Mouse (Mus musculus) liver, embryonic 13.5 days (tissue): ENCODE results near the gene Shh. TPM values are rescaled to one million over a fixed set of nuclear protein-coding genes. Genes with fewer than 3 reads are reported as not detected.

Experiments
- ATAC-seq: fragments of 200-750 bp; cut with Nextera tagmentation; 2 replicates; pipeline ENCODE4 v1.8.0; 2017; ENCODE audit warnings: low read depth, mild to moderate bottlenecking, moderate number of reproducible peaks, moderate library complexity
- DNase-seq: peaks from one replicate; pipeline ENCODE4 v3.0.0; 2022
- H3K27ac ChIP-seq: fragments of 300-500 bp; sonication (generic); 2 replicates; pipeline ENCODE4 v1.5.1; 2015; ENCODE audit warnings: moderate library complexity, mild to moderate bottlenecking, inconsistent platforms
- H3K27me3 ChIP-seq: fragments of 300-500 bp; sonication (generic); 2 replicates; pipeline ENCODE4 v1.6.1; 2015; ENCODE audit warnings: mild to moderate bottlenecking, inconsistent platforms
- H3K36me3 ChIP-seq: fragments of 300-500 bp; sonication (generic); 2 replicates; pipeline ENCODE4 v1.6.1; 2015; ENCODE audit warnings: mild to moderate bottlenecking, inconsistent platforms
- H3K4me1 ChIP-seq: fragments of 300-500 bp; sonication (generic); replicated peaks from 2 replicates; pipeline ENCODE4 v1.6.1; 2015; ENCODE audit warnings: inconsistent platforms
- H3K4me2 ChIP-seq: fragments of 300-500 bp; sonication (generic); 2 replicates; pipeline ENCODE4 v1.6.1; 2015; ENCODE audit warnings: inconsistent platforms, mild to moderate bottlenecking, moderate library complexity
- H3K4me3 ChIP-seq: fragments of 300-500 bp; sonication (generic); replicated peaks from 2 replicates; pipeline ENCODE4 v1.5.1; 2015; ENCODE audit warnings: mild to moderate bottlenecking, inconsistent platforms
- H3K9ac ChIP-seq: fragments of 300-500 bp; sonication (generic); 2 replicates; pipeline ENCODE4 v1.6.1; 2015; ENCODE audit warnings: mild to moderate bottlenecking, inconsistent platforms
- H3K9me3 ChIP-seq: fragments of 300-500 bp; sonication (generic); replicated peaks from 2 replicates; pipeline ENCODE4 v1.6.1; 2016; ENCODE audit warnings: inconsistent platforms
- WGBS: fragments of 180-500 bp; shearing (Covaris S2); methylation state at CpG from one replicate; pipeline ENCODE4 v1.1.7; 2015; ENCODE audit not compliant: insufficient replicate concordance; 5-methylcytosine and 5-hydroxymethylcytosine counted together
- polyA plus RNA-seq: library from polyadenylated mRNA; unstranded; fragments of >200 nt; fragmentation: Nextera tagmentation; extraction: Ambion mirVana; gene quantifications from 2 replicates; pipeline ENCODE4 v1.2.1, GENCODE M21; 2015

The Shh gene
- polyA plus RNA-seq, 1 experiment from 2014 or later = not detected

DNA sequence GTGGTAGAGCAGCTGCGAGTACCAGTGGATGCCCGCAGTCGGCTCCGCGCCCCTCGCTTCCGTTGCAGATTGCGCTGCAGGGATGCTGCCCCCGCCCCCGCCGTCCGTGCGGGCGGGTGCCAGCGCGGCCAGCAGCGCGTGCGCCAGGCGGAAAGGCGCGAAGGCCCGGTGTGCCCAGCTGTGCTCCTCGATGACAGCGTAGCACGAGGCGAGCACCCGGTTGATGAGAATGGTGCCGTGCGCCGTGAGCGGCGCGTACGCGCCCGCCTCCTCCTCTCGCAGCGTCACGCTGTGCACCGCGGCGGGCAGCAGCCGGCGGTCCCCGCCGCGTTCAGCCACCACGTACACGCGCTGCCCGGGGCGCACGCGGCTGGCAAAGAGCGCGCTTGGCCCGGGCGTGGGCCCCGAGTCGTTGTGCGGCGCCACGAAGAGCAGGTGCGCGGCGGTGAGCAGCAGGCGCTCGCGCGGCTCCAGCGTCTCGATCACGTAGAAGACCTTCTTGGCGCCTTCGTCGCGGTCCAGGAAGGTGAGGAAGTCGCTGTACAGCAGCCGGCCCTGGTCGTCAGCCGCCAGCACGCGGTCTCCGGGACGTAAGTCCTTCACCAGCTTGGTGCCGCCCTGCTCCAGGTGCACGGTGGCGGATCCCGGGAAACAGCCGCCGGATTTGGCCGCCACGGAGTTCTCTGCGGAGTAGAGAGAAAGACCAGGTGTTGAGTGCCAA is 9.0 kb downstream of the Shh start:
- 2% methylated on average over 92 of the region's 95 CpGs for WGBS
- no peaks in the 10 kb centered on the region for H3K36me3 ChIP-seq
- DNase-seq = no peak
- H3K27ac ChIP-seq = no peak overlapping the region
- H3K4me1 ChIP-seq = peaks cover 3% of the 10 kb centered on the region; the same call in 1 of the 2 replicates
- H3K9me3 ChIP-seq = no peaks in the 10 kb centered on the region
- peak overlapping the region; percentile 38 for H3K4me2 ChIP-seq
- no peak overlapping the region for H3K9ac ChIP-seq
- no peak for ATAC-seq
- peaks cover 81% of the 10 kb centered on the region for H3K27me3 ChIP-seq
- peak overlapping the region; percentile 23 for H3K4me3 ChIP-seq

DNA sequence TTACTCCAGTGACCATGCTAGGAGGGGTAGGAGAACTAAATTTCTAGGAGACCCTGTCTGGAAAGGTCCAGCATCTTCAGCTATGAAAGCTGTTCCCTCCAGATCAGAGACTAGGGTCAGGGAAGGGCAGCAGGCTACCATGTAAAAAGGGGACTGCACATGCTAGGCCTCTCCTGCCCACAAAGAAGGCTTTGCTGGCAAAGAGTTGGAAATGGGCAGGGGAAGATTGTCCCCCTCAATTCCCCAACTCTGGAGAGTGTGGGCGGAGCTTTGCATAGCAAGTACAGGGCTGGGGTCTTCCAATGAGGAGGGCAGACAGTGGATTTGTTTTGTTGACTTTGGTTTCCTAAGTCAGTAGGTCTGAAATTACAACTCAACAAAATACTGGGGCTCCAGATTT is 10.7 kb downstream of the Shh start:
- Histone ChIP-seq H3K4me3 (no peak overlapping the region), H3K4me1 (peaks cover 3% of the 10 kb centered on the region; the same call in 1 of the 2 replicates), H3K27ac (no peak overlapping the region), H3K4me2 (no peak overlapping the region), H3K27me3 (peaks cover 67% of the 10 kb centered on the region), H3K9me3 (no peaks in the 10 kb centered on the region), H3K36me3 (no peaks in the 10 kb centered on the region), H3K9ac (no peak overlapping the region)
- 51% methylated on average over 1 of the region's 1 CpGs for WGBS
- ATAC-seq (no peak), DNase-seq (no peak)

DNA sequence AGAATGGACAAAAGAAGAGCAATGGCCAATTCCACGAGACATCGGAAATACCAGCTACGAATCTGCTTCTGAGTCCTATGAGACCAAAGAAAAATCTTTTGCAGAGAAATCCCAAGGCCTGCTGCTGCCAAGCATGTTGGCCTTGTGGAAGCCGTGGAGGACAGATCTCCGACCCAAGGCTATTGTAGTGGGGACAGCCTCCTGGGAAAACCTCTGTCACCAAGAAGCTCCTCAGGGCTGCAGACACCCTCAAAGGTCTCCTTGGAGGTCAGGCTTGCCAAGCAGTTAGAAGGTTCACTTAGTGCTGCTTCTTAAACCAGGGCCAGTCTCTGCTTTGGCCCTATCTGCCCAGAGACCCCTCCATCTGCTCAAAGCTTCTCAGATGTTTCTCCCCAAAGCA is 11.3 kb downstream of the Shh start:
- Histone ChIP-seq H3K36me3 (no peaks in the 10 kb centered on the region), H3K4me3 (no peak overlapping the region), H3K4me2 (no peak overlapping the region), H3K9me3 (no peaks in the 10 kb centered on the region), H3K4me1 (peaks cover 3% of the 10 kb centered on the region; the same call in 1 of the 2 replicates), H3K9ac (no peak overlapping the region), H3K27me3 (peaks cover 61% of the 10 kb centered on the region), H3K27ac (no peak overlapping the region)
- ATAC-seq (no peak), DNase-seq (no peak)
- WGBS = 64% methylated on average over 5 of the region's 5 CpGs

DNA sequence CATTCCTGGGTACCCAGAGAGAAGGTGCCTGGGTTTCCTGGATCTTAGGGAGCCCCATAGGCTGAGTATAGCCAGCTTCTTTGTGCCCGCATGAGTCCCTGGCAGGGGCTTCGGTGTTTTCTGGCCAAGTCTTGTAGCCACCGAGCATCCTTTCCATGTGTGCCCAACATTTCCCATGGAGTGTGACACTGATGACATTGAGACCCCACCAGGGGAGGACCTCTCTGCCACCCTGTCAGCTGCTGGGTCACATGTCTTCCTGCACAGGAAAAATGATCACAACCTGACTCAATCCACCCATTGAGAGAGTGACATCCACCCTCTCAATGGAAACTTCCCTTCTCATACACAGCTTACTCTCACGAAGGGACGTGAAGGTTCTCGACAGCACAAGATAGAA is 12.5 kb downstream of the Shh start:
- WGBS = 67% methylated on average over 6 of the region's 6 CpGs
- Histone ChIP-seq H3K9ac (no peak overlapping the region), H3K4me3 (no peak overlapping the region), H3K4me1 (peaks cover 3% of the 10 kb centered on the region; the same call in 1 of the 2 replicates), H3K4me2 (no peak overlapping the region), H3K9me3 (no peaks in the 10 kb centered on the region), H3K36me3 (no peaks in the 10 kb centered on the region), H3K27ac (no peak overlapping the region), H3K27me3 (peaks cover 52% of the 10 kb centered on the region)
- DNase-seq = no peak
- ATAC-seq = no peak

DNA sequence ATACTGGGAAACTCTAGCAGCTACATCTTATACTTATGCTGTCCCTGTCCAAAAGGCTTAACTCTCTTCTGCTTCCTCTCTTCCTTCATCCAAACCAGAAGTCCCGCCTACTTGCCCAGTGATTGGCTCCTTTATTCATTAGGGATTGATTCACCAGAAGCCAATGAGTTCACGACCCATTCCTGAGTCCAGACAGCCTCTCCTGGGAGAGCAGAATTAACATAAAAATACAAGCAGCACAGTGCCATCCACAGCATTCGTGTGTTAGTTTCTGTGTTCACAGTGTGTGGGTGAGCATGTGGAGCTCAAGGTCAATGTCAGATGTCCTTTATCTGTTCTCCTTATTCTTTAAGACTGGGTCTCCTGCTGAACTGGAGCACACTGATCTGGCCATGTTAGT is 13.5 kb downstream of the Shh start:
- H3K9me3 ChIP-seq = no peaks in the 10 kb centered on the region
- no peaks in the 10 kb centered on the region for H3K36me3 ChIP-seq
- H3K27me3 ChIP-seq = peaks cover 41% of the 10 kb centered on the region
- ATAC-seq = no peak
- H3K27ac ChIP-seq = no peak overlapping the region
- 26% methylated on average over 3 of the region's 3 CpGs for WGBS
- H3K9ac ChIP-seq = no peak overlapping the region
- H3K4me2 ChIP-seq = no peak overlapping the region
- no peak for DNase-seq
- no peak overlapping the region for H3K4me3 ChIP-seq
- H3K4me1 ChIP-seq = peaks cover 3% of the 10 kb centered on the region; the same call in 1 of the 2 replicates

DNA sequence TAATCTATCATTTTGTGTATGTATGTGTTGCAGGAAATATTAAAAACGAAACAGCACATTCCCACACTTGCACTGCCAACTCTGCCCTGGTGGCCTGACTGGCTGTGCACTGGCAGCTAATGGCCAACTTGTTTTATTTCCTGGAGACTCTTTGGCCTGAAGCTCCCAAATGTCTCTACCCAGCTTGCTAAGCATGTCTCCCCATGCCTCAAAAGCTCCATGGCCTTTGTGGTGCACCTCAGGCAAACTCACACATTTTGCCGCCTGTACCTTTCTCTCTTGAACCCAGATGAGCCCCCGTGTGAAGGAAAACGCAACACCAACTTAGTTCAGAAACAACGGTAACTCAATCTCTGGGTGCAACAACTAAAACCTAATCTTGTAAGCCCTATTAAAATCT is 14.0 kb downstream of the Shh start:
- Histone ChIP-seq H3K9me3 (no peaks in the 10 kb centered on the region), H3K27me3 (peaks cover 37% of the 10 kb centered on the region)

DNA sequence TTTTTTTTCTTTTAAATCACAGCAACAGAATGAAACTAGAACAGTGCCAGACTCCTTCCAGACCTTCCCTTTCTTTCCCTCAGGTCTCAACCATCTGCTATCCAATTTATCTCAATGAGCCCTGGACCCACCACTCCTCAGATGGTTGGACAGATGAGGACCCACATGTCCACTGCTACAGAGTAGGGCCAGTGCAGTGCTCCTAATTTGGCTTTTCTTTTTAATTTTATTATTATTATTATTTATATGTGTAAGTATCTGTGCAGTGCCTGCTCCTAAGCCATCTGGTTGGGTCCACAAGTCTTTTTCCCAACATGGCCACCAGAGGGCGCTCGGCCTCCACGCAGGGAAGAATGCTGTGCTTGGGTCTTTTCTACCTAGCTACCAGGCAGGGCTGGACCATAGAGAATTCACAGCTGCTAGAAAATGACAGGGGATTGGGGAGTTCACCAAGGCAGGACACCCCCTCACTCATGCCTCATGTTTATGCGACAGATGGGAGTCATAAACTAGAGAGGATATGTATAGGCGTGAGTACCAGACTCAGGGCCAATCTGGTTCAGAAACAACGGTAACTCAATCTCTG is 15.9 kb downstream of the Shh start:
- peaks cover 19% of the 10 kb centered on the region for H3K27me3 ChIP-seq
- H3K4me2 ChIP-seq = no peak overlapping the region
- H3K9me3 ChIP-seq = no peaks in the 10 kb centered on the region
- H3K27ac ChIP-seq = no peak overlapping the region
- H3K9ac ChIP-seq = no peak overlapping the region
- no peaks in the 10 kb centered on the region for H3K4me1 ChIP-seq
- no peaks in the 10 kb centered on the region for H3K36me3 ChIP-seq
- ATAC-seq = no peak; the same call in 1 of the 2 replicates
- 32% methylated on average over 6 of the region's 6 CpGs for WGBS
- peak; percentile 39 for DNase-seq
- no peak overlapping the region for H3K4me3 ChIP-seq

More for the DNA sequence above, 14.0 kb downstream of the Shh start:
- 59% methylated on average over 5 of the region's 5 CpGs for WGBS
- H3K36me3 ChIP-seq = no peaks in the 10 kb centered on the region
- no peak overlapping the region for H3K9ac ChIP-seq
- peaks cover 3% of the 10 kb centered on the region; the same call in 1 of the 2 replicates for H3K4me1 ChIP-seq
- no peak overlapping the region for H3K27ac ChIP-seq
- no peak overlapping the region for H3K4me3 ChIP-seq
- H3K4me2 ChIP-seq = no peak overlapping the region
- ATAC-seq (no peak), DNase-seq (no peak)

DNA sequence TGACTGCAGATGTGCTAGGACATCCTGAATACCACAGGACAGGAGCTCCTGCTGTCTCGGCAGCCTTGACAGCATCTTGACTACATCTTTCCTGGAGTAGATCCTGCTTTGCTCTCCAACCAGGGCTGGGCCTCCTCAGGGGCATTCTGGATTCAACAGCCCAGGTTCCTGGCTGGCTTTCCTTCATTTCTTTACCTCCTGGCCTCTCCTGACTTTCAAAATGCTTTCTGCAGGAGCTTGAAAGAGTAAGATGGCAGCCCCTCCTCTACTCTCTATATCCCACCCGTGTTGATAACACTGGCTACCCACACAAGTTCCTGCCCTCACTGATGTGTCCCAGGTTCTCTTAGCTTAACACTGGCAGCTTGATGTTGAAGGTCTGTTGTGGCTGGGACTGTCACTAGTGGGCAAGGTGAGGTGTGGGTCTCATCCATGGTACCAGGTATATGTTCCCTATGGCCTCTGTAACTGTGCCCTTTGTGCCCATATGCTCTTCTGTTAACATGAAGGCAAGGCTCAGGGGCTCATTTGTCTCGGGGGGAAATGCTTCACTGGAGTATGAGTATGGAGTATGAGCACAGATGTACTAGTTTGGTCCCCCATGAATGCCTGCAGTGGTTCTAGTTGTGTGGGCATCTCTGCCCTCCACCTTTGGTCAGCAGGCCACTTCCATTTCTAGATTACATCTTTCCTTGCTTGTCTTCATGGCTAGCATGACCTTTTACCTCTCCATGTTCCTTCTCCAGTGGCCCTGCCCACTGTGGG is 16.7 kb downstream of the Shh start:
- DNase-seq = no peak
- Histone ChIP-seq H3K36me3 (no peaks in the 10 kb centered on the region), H3K9ac (no peak overlapping the region), H3K4me1 (no peaks in the 10 kb centered on the region), H3K4me3 (no peak overlapping the region), H3K4me2 (no peak overlapping the region), H3K27me3 (0 out of 2 replicates have a peak, but pooled peaks cover 11% of the 10 kb centered on the region), H3K9me3 (no peaks in the 10 kb centered on the region), H3K27ac (no peak overlapping the region)
- WGBS = 33% methylated on average over 3 of the region's 3 CpGs
- no peak for ATAC-seq

DNA sequence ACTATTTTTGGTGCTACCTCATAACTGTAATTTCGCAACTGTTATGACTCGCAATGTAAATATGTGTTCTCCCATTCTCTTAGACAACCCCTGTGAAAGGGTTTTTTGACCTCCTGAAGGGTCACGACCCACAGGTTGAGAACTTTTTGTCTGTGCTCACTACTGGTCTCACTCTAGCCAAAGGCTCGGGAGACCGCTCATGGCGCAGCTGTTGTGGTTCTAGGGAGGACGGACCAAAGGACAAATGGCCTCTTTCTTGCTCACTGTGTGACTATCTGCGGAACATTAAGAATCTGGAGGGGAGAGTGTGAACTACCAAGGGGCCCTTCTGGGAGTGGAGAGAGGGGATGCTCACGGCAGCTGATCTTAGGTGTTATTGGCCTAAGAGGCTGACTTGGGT is 41.1 kb downstream of the Shh start:
- DNase-seq = no peak
- H3K4me2 ChIP-seq = no peak overlapping the region
- no peak for ATAC-seq
- H3K27ac ChIP-seq = no peak overlapping the region
- WGBS = 77% methylated on average over 9 of the region's 9 CpGs
- H3K4me1 ChIP-seq = no peaks in the 10 kb centered on the region
- H3K9ac ChIP-seq = no peak overlapping the region
- no peaks in the 10 kb centered on the region for H3K36me3 ChIP-seq
- H3K9me3 ChIP-seq = no peaks in the 10 kb centered on the region
- no peak overlapping the region for H3K4me3 ChIP-seq
- H3K27me3 ChIP-seq = no peaks in the 10 kb centered on the region

DNA sequence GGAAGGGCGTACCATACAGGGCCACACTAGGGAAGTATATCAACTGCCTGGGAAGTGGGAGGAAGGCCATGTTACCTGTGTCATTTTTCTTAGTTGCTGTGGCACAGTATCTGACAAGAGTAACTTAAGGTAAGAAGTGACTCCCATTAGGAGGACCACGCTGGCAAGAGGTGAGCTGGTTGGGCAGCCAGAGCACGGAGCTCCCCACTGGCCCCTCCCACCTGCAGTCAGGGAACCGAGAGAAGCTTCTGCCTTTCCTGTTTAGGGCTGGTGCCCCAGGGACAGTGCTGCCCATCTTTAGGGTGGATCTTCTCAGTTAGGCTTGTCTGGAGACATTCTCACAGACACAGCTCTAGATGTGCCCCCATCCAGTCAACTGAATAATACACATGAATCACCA is 43.3 kb downstream of the Shh start:
- H3K9me3 ChIP-seq = no peaks in the 10 kb centered on the region
- DNase-seq (no peak), ATAC-seq (no peak)
- H3K27ac ChIP-seq = no peak overlapping the region
- no peak overlapping the region for H3K4me2 ChIP-seq
- no peak overlapping the region for H3K4me3 ChIP-seq
- H3K9ac ChIP-seq = no peak overlapping the region
- no peaks in the 10 kb centered on the region for H3K4me1 ChIP-seq
- H3K36me3 ChIP-seq = peaks cover 15% of the 10 kb centered on the region
- 54% methylated on average over 4 of the region's 4 CpGs for WGBS
- H3K27me3 ChIP-seq = no peaks in the 10 kb centered on the region

DNA sequence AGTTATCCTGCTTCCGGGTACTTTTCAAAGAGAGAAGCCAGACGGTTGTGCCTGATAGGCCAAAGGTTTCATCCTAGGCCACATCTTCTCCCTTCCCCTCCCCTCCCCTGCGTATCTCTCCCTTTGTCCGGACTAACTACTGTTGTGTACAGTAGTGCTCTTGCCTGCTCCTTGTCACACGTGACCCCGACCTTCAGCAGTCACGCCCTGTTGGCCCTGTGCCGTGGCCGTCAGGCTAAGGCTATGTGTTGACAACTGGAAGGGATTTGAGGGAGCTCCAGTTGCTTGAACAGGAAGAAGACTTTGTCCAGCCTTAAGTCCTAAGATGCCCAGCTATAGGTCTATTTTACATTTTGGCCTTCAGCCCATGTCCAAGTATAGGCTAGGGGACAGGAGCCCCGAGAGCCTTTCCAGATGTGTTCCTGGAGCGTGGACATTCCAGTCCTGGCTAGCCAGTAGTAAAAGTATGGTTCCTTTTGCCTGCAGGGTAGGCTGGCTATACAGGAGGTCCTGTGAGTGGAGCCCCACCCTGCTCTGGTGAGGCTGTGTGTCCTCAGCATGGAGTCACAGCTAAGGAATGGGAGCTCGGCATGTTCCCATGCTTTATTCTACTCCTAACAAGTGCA is 47.3 kb downstream of the Shh start:
- peaks cover 43% of the 10 kb centered on the region for H3K36me3 ChIP-seq
- ATAC-seq = no peak

More for the DNA sequence above, 47.3 kb downstream of the Shh start:
- no peak overlapping the region for H3K4me3 ChIP-seq
- WGBS = 87% methylated on average over 12 of the region's 12 CpGs
- H3K27me3 ChIP-seq = no peaks in the 10 kb centered on the region
- no peak overlapping the region for H3K9ac ChIP-seq
- H3K27ac ChIP-seq = no peak overlapping the region
- H3K9me3 ChIP-seq = no peaks in the 10 kb centered on the region
- no peaks in the 10 kb centered on the region for H3K4me1 ChIP-seq
- H3K4me2 ChIP-seq = no peak overlapping the region
- no peak for DNase-seq
